Mouse (Mus musculus): ENCODE measurements around the gene Pcyt1a. TPM values are rescaled to one million over a fixed set of nuclear protein-coding genes. Genes with fewer than 3 reads are reported as not detected.

Pcyt1a gene
- polyA plus RNA-seq, 1 experiment = 23.8 TPM

DNA sequence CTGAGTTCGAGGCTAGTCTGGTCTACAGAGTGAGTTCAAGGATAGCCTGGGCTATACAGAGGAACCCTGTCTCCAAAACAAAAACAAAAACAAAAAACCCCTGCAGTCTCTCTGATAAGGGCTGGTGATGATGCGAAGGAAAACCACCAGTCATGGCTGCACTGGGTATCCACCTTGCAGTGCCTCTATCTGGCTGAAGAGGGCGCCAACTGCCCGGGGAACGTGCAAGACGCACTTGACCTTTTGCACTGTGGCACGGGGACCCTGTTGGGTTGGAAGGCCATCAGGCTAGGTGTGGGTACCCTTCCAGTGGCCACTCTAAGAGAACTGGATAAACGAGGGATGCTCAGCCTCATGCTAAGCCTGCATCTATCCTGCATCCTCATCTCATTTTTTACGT lies 76.7 kb downstream of the Pcyt1a start:
- Histone ChIP-seq H3K79me2 (ENCODE audit: control insufficient read depth, insufficient read depth) (no peaks in the 10 kb centered on the region), H3ac (ENCODE audit: control insufficient read depth, insufficient read length) (no peak overlapping the region), H3K4me3 (no peak overlapping the region), H3K4me2 (ENCODE audit: low read depth) (no peak overlapping the region), H3K36me3 (ENCODE audit: control insufficient read depth, insufficient read depth) (no peaks in the 10 kb centered on the region), H3K27me3 (ENCODE audit: control insufficient read depth, insufficient read depth, insufficient read length) (peaks cover 12% of the 10 kb centered on the region)
- TF ChIP-seq POLR2AphosphoS2 (IDR thresholded peaks at IDR 0.05; ENCODE audit: insufficient read length, low read depth) (no peak), MAX (IDR thresholded peaks at IDR 0.05; ENCODE audit: low read depth) (no peak), CEBPB (IDR thresholded peaks at IDR 0.05; ENCODE audit: insufficient read depth, poor library complexity, severe bottlenecking) (no peak), TCF12 (IDR thresholded peaks at IDR 0.05; ENCODE audit: insufficient read depth, poor library complexity, severe bottlenecking) (no peak), POLR2A (IDR thresholded peaks at IDR 0.05; ENCODE audit: insufficient read length, low read depth) (no peak)

DNA sequence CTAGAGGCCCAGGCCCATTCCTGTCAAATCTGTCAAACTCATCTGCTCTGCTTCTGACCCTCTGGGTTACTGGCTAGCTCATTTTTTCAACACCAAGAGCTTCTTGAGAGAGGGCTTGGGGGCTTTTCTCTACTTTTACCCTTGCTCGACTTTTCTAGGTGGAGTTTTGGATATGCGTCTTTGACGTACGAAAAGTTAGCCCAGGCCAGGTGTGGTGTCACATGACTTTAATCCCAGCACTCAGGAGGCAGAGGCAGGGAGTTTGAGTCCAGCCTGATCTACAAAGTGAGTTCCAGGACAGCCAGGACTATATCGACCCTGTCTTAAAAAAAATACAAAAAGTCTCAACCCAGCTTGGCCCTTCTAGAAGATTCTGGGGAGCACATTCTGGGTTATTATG lies 77.3 kb downstream of the Pcyt1a start:
- TF ChIP-seq MYOD1 (IDR thresholded peaks at IDR 0.05; ENCODE audit: control insufficient read depth in 1 of 3, insufficient read length in 2 of 3, low read depth in 2 of 3) = no peak
- TF ChIP-seq CEBPB (IDR thresholded peaks at IDR 0.05; ENCODE audit: insufficient read depth, poor library complexity, severe bottlenecking) = no peak

GRCm38 (mm10) chr16:32508506-32509065 lies 77.9 kb downstream of the Pcyt1a start:
- peaks cover 12% of the 10 kb centered on the region for H3K27me3 ChIP-seq (ENCODE audit: control insufficient read depth, insufficient read depth, insufficient read length)
- no peak overlapping the region for H3ac ChIP-seq (ENCODE audit: control insufficient read depth, insufficient read length)
- H3K79me2 ChIP-seq (ENCODE audit: control insufficient read depth, insufficient read depth) = no peaks in the 10 kb centered on the region
- H3K4me2 ChIP-seq (ENCODE audit: low read depth) = no peak overlapping the region
- no peaks in the 10 kb centered on the region for H3K36me3 ChIP-seq (ENCODE audit: control insufficient read depth, insufficient read depth)
- H3K4me3 ChIP-seq = no peak overlapping the region
- no peak for TF ChIP-seq TCF12 (IDR thresholded peaks at IDR 0.05; ENCODE audit: insufficient read depth, poor library complexity, severe bottlenecking)
- TF ChIP-seq POLR2AphosphoS2 (IDR thresholded peaks at IDR 0.05; ENCODE audit: insufficient read length, low read depth) = no peak
- TF ChIP-seq TCF3 (IDR thresholded peaks at IDR 0.05; ENCODE audit: insufficient read length, low read depth) = no peak
- no peak for TF ChIP-seq MAX (IDR thresholded peaks at IDR 0.05; ENCODE audit: low read depth)
- no peak for TF ChIP-seq MYOG (IDR thresholded peaks at IDR 0.05; ENCODE audit: control insufficient read depth in 1 of 3, insufficient read depth in 1 of 3, insufficient read length in 2 of 3, low read depth in 2 of 3)
- TF ChIP-seq MYOD1 (IDR thresholded peaks at IDR 0.05; ENCODE audit: control insufficient read depth in 1 of 3, insufficient read length in 2 of 3, low read depth in 2 of 3) = no peak

More for the DNA sequence above, 77.3 kb downstream of the Pcyt1a start:
- H3K36me3 ChIP-seq (ENCODE audit: control insufficient read depth, insufficient read depth) = no peaks in the 10 kb centered on the region
- no peak overlapping the region for H3K4me3 ChIP-seq
- no peak overlapping the region for H3K4me2 ChIP-seq (ENCODE audit: low read depth)
- H3ac ChIP-seq (ENCODE audit: control insufficient read depth, insufficient read length) = no peak overlapping the region
- H3K27me3 ChIP-seq (ENCODE audit: control insufficient read depth, insufficient read depth, insufficient read length) = peaks cover 12% of the 10 kb centered on the region
- H3K79me2 ChIP-seq (ENCODE audit: control insufficient read depth, insufficient read depth) = no peaks in the 10 kb centered on the region

DNA sequence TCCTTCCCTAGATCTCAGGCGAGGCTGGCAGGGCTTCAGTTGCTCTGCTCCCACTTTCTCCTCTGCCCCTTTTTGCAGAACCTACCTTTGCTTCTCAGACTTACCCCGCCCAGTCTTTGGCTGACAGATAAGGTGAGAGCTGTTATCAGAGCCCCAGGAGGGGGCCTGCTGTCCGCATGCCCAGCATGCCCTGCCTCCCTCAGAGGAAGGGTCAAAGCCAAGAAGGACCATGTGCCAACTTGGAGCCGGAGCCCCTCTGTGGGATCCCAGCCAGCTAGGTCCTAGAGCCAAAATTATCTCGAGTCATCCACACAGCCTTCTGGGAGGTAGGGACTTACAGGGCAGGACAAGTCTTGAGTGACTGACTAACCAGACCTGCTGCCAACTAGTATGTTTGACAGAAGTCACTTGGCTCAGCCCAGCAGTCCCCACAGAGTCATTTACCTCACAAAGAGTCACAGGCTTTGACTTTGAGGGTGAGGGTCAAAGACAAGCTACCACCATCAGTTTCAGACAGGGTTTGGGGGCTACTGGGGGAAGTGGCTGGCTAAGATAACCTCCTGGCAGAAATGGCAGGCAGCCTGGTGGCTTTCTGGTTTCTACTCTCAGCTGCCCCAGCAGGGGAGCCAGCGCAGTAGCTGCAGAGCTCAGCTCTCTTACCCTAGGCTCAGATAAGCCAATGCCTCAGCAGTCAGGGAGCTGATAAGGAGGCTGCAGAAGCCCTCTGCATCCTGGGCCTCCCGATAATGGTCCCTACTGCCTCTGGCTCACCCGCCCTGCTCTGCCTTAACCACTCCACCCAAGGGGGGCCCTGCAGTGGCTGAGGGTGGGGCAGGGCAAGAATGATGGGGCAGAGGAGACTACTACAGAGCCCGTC lies 78.6 kb downstream of the Pcyt1a start:
- no peak overlapping the region for H3K4me2 ChIP-seq (ENCODE audit: low read depth)
- TF ChIP-seq REST (IDR thresholded peaks at IDR 0.05; ENCODE audit: insufficient read depth, insufficient read length) = no peak
- TF ChIP-seq MYOG (IDR thresholded peaks at IDR 0.05; ENCODE audit: control insufficient read depth in 1 of 3, insufficient read depth in 1 of 3, insufficient read length in 2 of 3, low read depth in 2 of 3) = no peak
- no peak for TF ChIP-seq TCF12 (IDR thresholded peaks at IDR 0.05; ENCODE audit: insufficient read depth, poor library complexity, severe bottlenecking)
- TF ChIP-seq E2F4 (IDR thresholded peaks at IDR 0.05; ENCODE audit: insufficient read depth) = no peak
- no peak for TF ChIP-seq USF1 (IDR thresholded peaks at IDR 0.05; ENCODE audit: low read depth)
- no peak for TF ChIP-seq CEBPB (IDR thresholded peaks at IDR 0.05; ENCODE audit: insufficient read depth, poor library complexity, severe bottlenecking)
- no peak for TF ChIP-seq MAX (IDR thresholded peaks at IDR 0.05; ENCODE audit: low read depth)
- no peak for TF ChIP-seq POLR2AphosphoS2 (IDR thresholded peaks at IDR 0.05; ENCODE audit: insufficient read length, low read depth)
- no peak for TF ChIP-seq MYOD1 (IDR thresholded peaks at IDR 0.05; ENCODE audit: control insufficient read depth in 1 of 3, insufficient read length in 2 of 3, low read depth in 2 of 3)
- no peak for TF ChIP-seq TCF3 (IDR thresholded peaks at IDR 0.05; ENCODE audit: insufficient read length, low read depth)
- no peak for TF ChIP-seq POLR2A (IDR thresholded peaks at IDR 0.05; ENCODE audit: insufficient read length, low read depth)
- TF ChIP-seq SRF (IDR thresholded peaks at IDR 0.05; ENCODE audit: control insufficient read depth, insufficient read length, low read depth) = no peak

More for the DNA sequence above, 78.6 kb downstream of the Pcyt1a start:
- H3K79me2 ChIP-seq (ENCODE audit: control insufficient read depth, insufficient read depth) = no peaks in the 10 kb centered on the region
- H3K4me3 ChIP-seq = no peak overlapping the region
- no peaks in the 10 kb centered on the region for H3K36me3 ChIP-seq (ENCODE audit: control insufficient read depth, insufficient read depth)
- no peak overlapping the region for H3ac ChIP-seq (ENCODE audit: control insufficient read depth, insufficient read length)
- H3K27me3 ChIP-seq (ENCODE audit: control insufficient read depth, insufficient read depth, insufficient read length) = peaks cover 12% of the 10 kb centered on the region
